Mouse (Mus musculus): ENCODE results near the gene Rassf7. TPM values are rescaled to one million over a fixed set of nuclear protein-coding genes. Genes with fewer than 3 reads are reported as not detected.

The Rassf7 gene
- total and polyA plus RNA-seq, 3 experiments, result 4.1 to 11.6 (median 8.1) TPM

- dilution Hi-C loops (cut with MboI; ENCODE audit: extremely low pct_ligation_motif_present, extremely low pct_unique_long_range_greater_than_20kb, low sequenced_read_pairs), result no loop called here
- no peak for TF ChIP-seq MAX (IDR thresholded peaks at IDR 0.05; ENCODE audit: low read length)
- no peak for TF ChIP-seq JUND (conservative IDR thresholded peaks at IDR 0.05; ENCODE audit: low read depth, low read length)
- no peak for TF ChIP-seq ZC3H11A (IDR thresholded peaks at IDR 0.05; ENCODE audit: low read depth, low read length)
- TF ChIP-seq POLR2AphosphoS2 (IDR thresholded peaks at IDR 0.05; ENCODE audit: low read depth, low read length), result no peak
- no peak for TF ChIP-seq PAX5 (IDR thresholded peaks at IDR 0.05; ENCODE audit: low read length)
- no peak for TF ChIP-seq TBP (conservative IDR thresholded peaks at IDR 0.05; ENCODE audit: low read depth, low read length)
- no peak for TF ChIP-seq POLR2A (IDR thresholded peaks at IDR 0.05; ENCODE audit: low read depth, low read length)
- TF ChIP-seq ELF1 (IDR thresholded peaks at IDR 0.05; ENCODE audit: low read depth, low read length), result no peak
- no peak for TF ChIP-seq NRF1 (IDR thresholded peaks at IDR 0.05; ENCODE audit: low read depth, low read length)
- TF ChIP-seq MYC (IDR thresholded peaks at IDR 0.05; ENCODE audit: low read depth, low read length), result no peak
- no peak for TF ChIP-seq MAFK (IDR thresholded peaks at IDR 0.05; ENCODE audit: insufficient replicate concordance, low read length)
- TF ChIP-seq GABPA (IDR thresholded peaks at IDR 0.05; ENCODE audit: insufficient replicate concordance, low read depth, low read length), result no peak
- TF ChIP-seq SMC3 (IDR thresholded peaks at IDR 0.05; ENCODE audit: low read depth, low read length), result no peak
- TF ChIP-seq KAT2A (IDR thresholded peaks at IDR 0.05; ENCODE audit: insufficient replicate concordance, low read length), result no peak
- no peak for TF ChIP-seq ZMIZ1 (IDR thresholded peaks at IDR 0.05; ENCODE audit: low read depth, low read length)
- peaks cover 5% of the 10 kb centered on the region for H3K27me3 ChIP-seq (replicated peaks)
- peaks cover 38 to 54% of the 10 kb centered on the region in 2 experiments for H3K36me3 ChIP-seq (replicated peaks in 1 of 2; ENCODE audit: control insufficient read depth in 1 of 2, insufficient read depth in 1 of 2, low read length in 1 of 2)
- no peak overlapping the region for H3K9ac ChIP-seq (ENCODE audit: insufficient read depth, low read depth)
- no peak for DNase-seq (ENCODE audit: extremely low read depth)
- no peak overlapping the region for H3K4me3 ChIP-seq (replicated peaks in 1 of 3; ENCODE audit: low read depth in 2 of 3, low read length in 2 of 3, poor library complexity in 1 of 3)
- H3K79me2 ChIP-seq (replicated peaks; ENCODE audit: control insufficient read depth, extremely low read depth, insufficient read depth, poor library complexity, severe bottlenecking), result peaks cover 51% of the 10 kb centered on the region
- 0 out of 2 replicates have a peak overlapping the region, but pooled peaks have one; percentile 96 for H3K4me2 ChIP-seq (ENCODE audit: insufficient read depth, low read depth, poor library complexity, severe bottlenecking)
- H3K27ac ChIP-seq (ENCODE audit: insufficient read depth, low read depth), result no peak overlapping the region
- H3K9me3 ChIP-seq (replicated peaks; ENCODE audit: low read length), result peaks cover 7% of the 10 kb centered on the region
- peaks cover 4 to 30% of the 10 kb centered on the region in 2 experiments; a peak in 3 of 4 replicates for H3K4me1 ChIP-seq (ENCODE audit: control insufficient read depth in 1 of 2, insufficient read depth in 2 of 2)
- in situ Hi-C loops (cut with MboI; ENCODE audit: low pct_ligation_motif_present, low pct_unique_long_range_greater_than_20kb, low sequenced_read_pairs), result no loop called here
Observed at GRCm38 (mm10) chr7:141230570-141230969, 14.9 kb downstream of the Rassf7 start.

- H3K4me1 ChIP-seq (ENCODE audit: control insufficient read depth in 1 of 2, insufficient read depth in 2 of 2), result peaks cover 4 to 30% of the 10 kb centered on the region in 2 experiments; a peak in 3 of 4 replicates
- no peak overlapping the region for H3K27ac ChIP-seq (ENCODE audit: insufficient read depth, low read depth)
- no peak overlapping the region for H3K9ac ChIP-seq (ENCODE audit: insufficient read depth, low read depth)
- H3K79me2 ChIP-seq (replicated peaks; ENCODE audit: control insufficient read depth, extremely low read depth, insufficient read depth, poor library complexity, severe bottlenecking), result peaks cover 51% of the 10 kb centered on the region
- H3K4me3 ChIP-seq (replicated peaks in 1 of 3; ENCODE audit: low read depth in 2 of 3, low read length in 2 of 3, poor library complexity in 1 of 3), result no peak overlapping the region
- dilution Hi-C loops (cut with MboI; ENCODE audit: extremely low pct_ligation_motif_present, extremely low pct_unique_long_range_greater_than_20kb, low sequenced_read_pairs), result no loop called here
- peaks cover 42 to 58% of the 10 kb centered on the region in 2 experiments for H3K36me3 ChIP-seq (replicated peaks in 1 of 2; ENCODE audit: control insufficient read depth in 1 of 2, insufficient read depth in 1 of 2, low read length in 1 of 2)
- no peak overlapping the region for H3K4me2 ChIP-seq (ENCODE audit: insufficient read depth, low read depth, poor library complexity, severe bottlenecking)
- H3K9me3 ChIP-seq (replicated peaks; ENCODE audit: low read length), result peaks cover 7% of the 10 kb centered on the region
- in situ Hi-C loops (cut with MboI; ENCODE audit: low pct_ligation_motif_present, low pct_unique_long_range_greater_than_20kb, low sequenced_read_pairs), result no loop called here
- TF ChIP-seq ZMIZ1 (IDR thresholded peaks at IDR 0.05; ENCODE audit: low read depth, low read length) (no peak), KAT2A (IDR thresholded peaks at IDR 0.05; ENCODE audit: insufficient replicate concordance, low read length) (no peak), E2F4 (IDR thresholded peaks at IDR 0.05; ENCODE audit: insufficient replicate concordance, low read depth, low read length) (no peak), JUN (IDR thresholded peaks at IDR 0.05; ENCODE audit: insufficient read depth, low read depth, low read length) (no peak), JUND (conservative IDR thresholded peaks at IDR 0.05; ENCODE audit: low read depth, low read length) (no peak), USF1 (IDR thresholded peaks at IDR 0.05; ENCODE audit: low read depth, low read length) (no peak)
- H3K27me3 ChIP-seq (replicated peaks), result peaks cover 5% of the 10 kb centered on the region
- no peak for DNase-seq (ENCODE audit: extremely low read depth)
Observed at GRCm38 (mm10) chr7:141231111-141231510, 15.5 kb downstream of the Rassf7 start.

Data from CH12.LX (cell line).